Mouse (Mus musculus) neural tube, embryonic 14.5 days (tissue): ENCODE measurements around the gene Edaradd. TPM values are rescaled to one million over a fixed set of nuclear protein-coding genes. Genes with fewer than 3 reads are reported as not detected.
A peak's percentile ranks its signal among the peaks of the same experiment; 100 is the strongest.
"Not testable (repeated sequence)": the region's sequence is repeated elsewhere in the genome, so short reads cannot be mapped to it uniquely, and the experiment has no call there.

Experiments
- ATAC-seq: fragments of 200-750 bp; cut with Nextera tagmentation; 2 replicates; pipeline ENCODE4 v1.8.0; 2017; ENCODE audit warnings: low read depth, mild to moderate bottlenecking, moderate TSS enrichment, moderate library complexity
- H3K27ac ChIP-seq: fragments of 300-500 bp; sonication (generic); 2 replicates; pipeline ENCODE4 v1.5.1; 2014; ENCODE audit warnings: low read depth, mild to moderate bottlenecking, control low read depth, low read length, moderate library complexity, mixed read lengths
- H3K27me3 ChIP-seq: fragments of 300-500 bp; sonication (generic); 2 replicates; pipeline ENCODE4 v1.6.1; 2014; ENCODE audit warnings: low read length; ENCODE audit not compliant: control insufficient read depth, insufficient read depth
- H3K36me3 ChIP-seq: fragments of 300-500 bp; sonication (generic); 2 replicates; pipeline ENCODE4 v1.6.1; 2014; ENCODE audit warnings: low read length, mixed read lengths; ENCODE audit not compliant: control insufficient read depth, insufficient read depth
- H3K4me1 ChIP-seq: fragments of 300-500 bp; sonication (generic); 2 replicates; pipeline ENCODE4 v1.6.1; 2014; ENCODE audit warnings: low read length; ENCODE audit not compliant: control insufficient read depth, insufficient read depth
- H3K4me2 ChIP-seq: fragments of 300-500 bp; sonication (generic); 2 replicates; pipeline ENCODE4 v1.6.1; 2014; ENCODE audit warnings: mild to moderate bottlenecking, low read depth, low read length, control low read depth
- H3K4me3 ChIP-seq: fragments of 300-500 bp; sonication (generic); 2 replicates; pipeline ENCODE4 v1.5.1; 2014; ENCODE audit warnings: low read depth, low read length, control low read depth, mixed read lengths
- H3K9ac ChIP-seq: fragments of 300-500 bp; sonication (generic); replicated peaks from 2 replicates; pipeline ENCODE4 v1.6.1; 2014; ENCODE audit warnings: low read depth, mild to moderate bottlenecking, control low read depth, low read length, mixed read lengths
- H3K9me3 ChIP-seq: fragments of 300-500 bp; sonication (generic); 2 replicates; pipeline ENCODE4 v1.6.1; 2016; ENCODE audit warnings: low read length; ENCODE audit not compliant: control insufficient read depth
- WGBS: fragments of 180-500 bp; shearing (Covaris S2); extraction: QIAGEN DNeasy Blood & Tissue Kit; methylation state at CpG from one replicate; pipeline ENCODE4 v1.1.7; 2014; 5-methylcytosine and 5-hydroxymethylcytosine counted together
- polyA plus RNA-seq: library from polyadenylated mRNA; unstranded; fragments of >200 nt; fragmentation: Nextera tagmentation; extraction: Ambion mirVana; gene quantifications from 2 replicates; pipeline ENCODE4 v1.2.1, GENCODE M21; 2014

Gene Edaradd
- polyA plus RNA-seq, 1 experiment from 2014 or later = 1.6 TPM

DNA sequence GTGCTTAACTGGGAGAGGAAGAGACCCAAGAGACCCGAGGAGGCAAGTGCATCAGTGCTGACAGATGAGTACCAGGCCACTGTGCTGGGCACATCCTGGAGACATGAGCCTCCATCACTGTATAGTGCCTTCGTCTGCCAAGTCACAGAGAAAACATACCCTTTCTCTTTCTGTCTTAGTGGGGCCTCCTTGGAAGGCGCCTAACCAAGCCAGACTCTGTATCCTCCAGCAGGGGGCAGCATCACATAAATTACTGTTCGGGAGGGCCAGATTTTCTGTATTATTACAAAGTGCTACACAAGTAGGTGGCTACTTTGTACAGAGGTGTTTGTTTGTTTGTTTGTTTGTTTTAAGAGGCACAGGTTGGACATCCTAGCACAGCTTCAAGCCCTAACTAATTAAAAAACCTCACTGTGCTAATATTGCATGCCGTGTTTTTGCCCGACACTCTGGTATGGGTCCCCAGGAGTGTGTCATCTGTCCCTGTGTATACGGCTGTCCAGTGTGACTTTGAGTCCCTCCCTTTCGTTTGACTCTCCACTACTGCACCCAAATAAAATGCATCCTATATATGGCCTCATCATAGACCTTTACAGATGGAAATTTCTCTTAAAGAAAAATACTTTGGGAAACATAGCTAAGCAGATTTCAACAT, 46.4 kb downstream of the Edaradd start:
- Histone ChIP-seq H3K36me3 (no peaks in the 10 kb centered on the region), H3K9ac (no peak overlapping the region), H3K9me3 (no peaks in the 10 kb centered on the region), H3K27me3 (no peaks in the 10 kb centered on the region), H3K27ac (no peak overlapping the region), H3K4me3 (no peak overlapping the region), H3K4me2 (no peak overlapping the region), H3K4me1 (no peaks in the 10 kb centered on the region)
- 42% methylated on average over 8 of the region's 8 CpGs for WGBS
- peak; percentile 86 for ATAC-seq

DNA sequence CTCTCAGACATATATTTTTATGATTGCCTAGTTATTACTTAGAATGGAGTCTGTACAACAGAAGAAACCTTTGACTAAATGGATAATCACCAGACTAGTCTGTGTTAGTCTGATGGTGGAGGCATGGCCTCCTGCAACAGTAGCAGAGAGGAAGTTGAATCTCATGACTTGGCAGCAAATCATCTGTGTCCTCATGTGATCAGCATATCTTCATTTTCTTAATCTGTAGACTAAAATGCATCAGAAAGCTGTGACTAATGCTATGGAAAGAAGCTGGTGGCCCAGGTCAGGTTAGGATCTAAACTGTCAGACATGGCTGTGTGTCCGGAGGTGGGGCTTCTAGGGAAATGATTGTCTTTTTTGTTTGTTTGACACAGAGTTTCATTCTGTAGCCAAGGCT, 51.8 kb downstream of the Edaradd start:
- Histone ChIP-seq H3K36me3 (no peaks in the 10 kb centered on the region), H3K9me3 (no peaks in the 10 kb centered on the region), H3K4me2 (no peak overlapping the region), H3K4me3 (no peak overlapping the region), H3K4me1 (no peaks in the 10 kb centered on the region), H3K27me3 (no peaks in the 10 kb centered on the region), H3K9ac (no peak overlapping the region), H3K27ac (no peak overlapping the region)
- WGBS = 89% methylated on average over 1 of the region's 1 CpGs
- no peak for ATAC-seq

DNA sequence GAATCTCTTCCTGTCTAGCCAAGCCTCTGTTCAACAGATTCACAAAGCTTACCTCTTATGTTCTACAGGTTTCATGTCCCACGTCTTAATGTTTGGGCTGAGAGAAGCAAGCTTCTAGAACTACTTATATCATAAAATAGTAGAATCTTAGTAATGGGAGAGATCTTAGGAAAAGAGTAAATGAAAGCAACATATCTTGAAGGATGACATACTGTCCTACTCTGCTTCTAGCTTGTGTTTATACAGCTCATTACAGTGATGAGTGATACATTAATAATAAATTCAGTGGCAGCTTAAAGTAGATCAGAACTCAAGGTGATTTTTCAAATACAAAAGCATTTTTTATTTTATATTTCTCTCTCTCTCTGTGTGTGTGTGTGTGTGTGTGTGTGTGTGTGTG, 55.4 kb downstream of the Edaradd start, which contains the start of gene Lgals8:
Gene Lgals8, minus strand, starts transcription at position 101 of the 400 bp plus-strand sequence.
- 89% methylated on average over 1 of the region's 1 CpGs for WGBS
- H3K36me3 ChIP-seq = no peaks in the 10 kb centered on the region
- no peak within 1 kb of the TSS for H3K4me2 ChIP-seq
- H3K27me3 ChIP-seq = no peaks in the 10 kb centered on the region
- 0 out of 2 replicates have a peak, but pooled peaks cover 2% of the 10 kb centered on the region for H3K4me1 ChIP-seq
- H3K27ac ChIP-seq = no peak within 1 kb of the TSS
- no peak within 1 kb of the TSS for H3K4me3 ChIP-seq
- no peak within 1 kb of the TSS for H3K9ac ChIP-seq
- no peak for ATAC-seq
- H3K9me3 ChIP-seq = no peaks in the 10 kb centered on the region

DNA sequence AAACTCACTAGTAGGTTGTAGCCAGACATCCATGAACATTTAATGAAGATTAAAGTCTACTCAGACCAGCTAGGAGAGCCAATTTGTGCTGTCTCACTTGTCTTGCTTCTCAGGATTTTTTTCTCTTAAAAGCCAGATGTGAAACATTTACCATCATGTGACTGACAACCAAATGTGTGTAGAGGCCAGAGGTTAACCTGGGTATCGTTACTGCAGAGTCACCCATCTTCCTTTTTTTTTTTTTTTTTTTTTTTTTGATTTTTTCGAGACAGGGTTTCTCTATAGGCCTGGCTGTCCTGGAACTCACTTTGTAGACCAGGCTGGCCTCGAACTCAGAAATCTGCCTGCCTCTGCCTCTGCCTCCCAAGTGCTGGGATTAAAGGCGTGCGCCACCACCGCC, 56.1 kb downstream of the Edaradd start:
- not testable (repeated sequence) for ATAC-seq, H3K4me3 ChIP-seq, H3K4me2 ChIP-seq, H3K27me3 ChIP-seq, H3K9me3 ChIP-seq, H3K36me3 ChIP-seq, H3K9ac ChIP-seq, H3K4me1 ChIP-seq, H3K27ac ChIP-seq
- WGBS = 83% methylated on average over 6 of the region's 6 CpGs

DNA sequence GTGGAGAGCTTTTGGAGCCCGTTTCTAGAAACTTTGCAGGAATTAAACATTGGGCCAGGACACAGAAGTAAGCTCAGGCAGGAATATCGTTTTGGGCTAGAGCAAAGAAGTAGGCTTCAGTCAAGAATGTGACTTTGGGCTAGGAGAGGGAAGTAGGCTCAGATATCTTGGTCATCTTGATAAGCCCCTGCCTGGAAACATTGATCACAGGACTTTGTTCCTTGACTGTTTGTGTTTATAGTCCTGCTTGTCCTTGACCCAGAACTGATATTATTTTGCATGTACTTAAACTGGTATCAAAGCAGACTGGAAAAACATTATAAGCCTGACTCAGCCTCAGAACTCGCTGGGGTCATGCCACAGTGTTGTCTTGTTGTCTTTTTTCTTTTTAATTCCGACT, 57.6 kb downstream of the Edaradd start:
- no peak overlapping the region for H3K4me3 ChIP-seq
- H3K4me2 ChIP-seq = no peak overlapping the region
- no peaks in the 10 kb centered on the region for H3K36me3 ChIP-seq
- no peaks in the 10 kb centered on the region for H3K9me3 ChIP-seq
- H3K27ac ChIP-seq = no peak overlapping the region
- 0 out of 2 replicates have a peak, but pooled peaks cover 3% of the 10 kb centered on the region for H3K4me1 ChIP-seq
- H3K9ac ChIP-seq = no peak overlapping the region
- 84% methylated on average over 4 of the region's 4 CpGs for WGBS
- ATAC-seq = no peak
- no peaks in the 10 kb centered on the region for H3K27me3 ChIP-seq

DNA sequence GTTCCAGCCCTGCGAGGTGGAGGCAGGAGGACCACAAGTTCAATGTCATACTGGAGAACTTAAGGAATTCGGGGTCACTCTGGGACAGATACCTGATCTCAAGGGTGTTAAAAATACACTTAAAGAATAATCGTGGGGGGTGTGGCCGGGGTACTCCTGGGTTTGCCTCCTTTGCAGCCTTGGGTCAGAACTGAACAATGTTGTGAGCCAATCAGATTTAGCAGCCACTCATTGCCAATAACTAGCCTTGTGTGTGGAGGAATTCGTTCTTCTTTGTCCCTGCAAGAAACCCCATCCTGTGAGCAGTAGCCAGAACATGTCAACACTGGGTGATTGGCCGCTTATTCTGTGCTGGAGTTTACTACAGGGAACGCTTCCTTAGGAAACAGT, 58.5 kb downstream of the Edaradd start:
- ATAC-seq = peak; percentile 39
- Histone ChIP-seq H3K9me3 (no peaks in the 10 kb centered on the region), H3K4me3 (peak overlapping the region; percentile 71), H3K4me1 (0 out of 2 replicates have a peak, but pooled peaks cover 3% of the 10 kb centered on the region), H3K4me2 (peak overlapping the region; percentile 72), H3K9ac (peak overlapping the region; percentile 55), H3K36me3 (no peaks in the 10 kb centered on the region), H3K27ac (no peak overlapping the region), H3K27me3 (no peaks in the 10 kb centered on the region)
- 4% methylated on average over 7 of the region's 7 CpGs for WGBS

DNA sequence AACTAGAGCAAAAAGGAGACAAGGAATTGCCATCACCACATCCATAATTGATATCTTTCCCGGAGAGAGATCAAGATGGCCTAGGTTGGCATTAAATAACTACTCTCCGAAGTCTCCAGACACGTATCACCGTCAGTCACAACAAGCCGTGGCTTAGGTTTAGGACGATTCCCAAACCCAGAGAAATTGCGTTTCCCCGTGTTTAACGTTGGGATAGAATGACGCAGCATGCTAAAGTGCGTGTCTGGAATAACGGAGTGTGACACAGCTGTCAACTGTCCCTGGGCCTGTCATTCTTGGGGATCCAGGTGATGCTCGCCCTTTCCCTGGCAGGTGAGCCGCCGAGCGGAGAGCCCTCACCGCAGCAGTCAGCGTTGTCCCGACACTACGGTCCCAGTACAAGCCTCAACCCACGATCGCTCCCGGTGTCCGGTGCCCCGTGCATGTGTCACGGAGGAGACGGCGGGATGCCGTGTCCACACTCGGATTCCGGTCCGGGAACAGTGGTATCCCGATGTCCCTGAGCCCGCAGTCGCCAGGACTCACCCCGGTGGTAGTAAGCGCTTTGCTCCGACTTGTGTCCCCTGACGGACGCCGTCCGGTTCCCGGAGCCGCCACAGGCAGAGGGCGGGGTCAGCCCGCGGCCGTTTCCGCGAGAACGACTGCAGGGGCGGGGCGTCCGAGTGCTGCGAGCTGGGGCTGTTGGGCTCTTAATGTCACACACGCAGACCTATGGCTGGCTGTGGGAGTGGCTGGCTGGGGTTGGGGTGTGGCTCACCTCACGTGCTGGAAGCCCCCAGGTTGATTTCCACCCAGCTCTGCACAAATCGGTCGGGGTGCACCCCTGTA, 59.1 kb downstream of the Edaradd start:
- Histone ChIP-seq H3K9me3 (no peaks in the 10 kb centered on the region), H3K27ac (peak overlapping the region; percentile 66), H3K36me3 (no peaks in the 10 kb centered on the region), H3K9ac (peak overlapping the region; percentile 55), H3K27me3 (no peaks in the 10 kb centered on the region), H3K4me1 (0 out of 2 replicates have a peak, but pooled peaks cover 3% of the 10 kb centered on the region), H3K4me2 (peak overlapping the region; percentile 72), H3K4me3 (peak overlapping the region; percentile 71)
- under 1% methylated on average over 59 of the region's 59 CpGs for WGBS
- peak; percentile 96 for ATAC-seq

DNA sequence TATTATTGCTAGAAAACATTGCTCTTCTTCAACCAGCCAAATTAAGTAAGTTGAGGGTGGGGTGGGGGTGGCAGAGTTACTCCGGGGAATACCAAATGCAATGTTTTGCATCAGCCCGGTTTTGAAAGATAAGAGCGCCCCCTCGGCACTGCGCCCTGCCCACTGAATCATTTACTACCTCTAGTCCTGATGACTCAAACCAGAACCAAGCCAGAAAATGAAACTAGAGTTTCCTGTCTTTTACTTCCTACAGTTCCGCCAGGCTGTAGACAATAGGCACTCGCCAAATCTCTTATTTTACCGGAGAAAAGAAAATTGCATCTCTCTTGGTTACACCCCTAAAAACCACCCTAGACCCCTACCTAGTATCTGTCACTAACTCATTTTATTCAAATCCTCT, 59.8 kb downstream of the Edaradd start:
- Histone ChIP-seq H3K27me3 (no peaks in the 10 kb centered on the region), H3K4me1 (0 out of 2 replicates have a peak, but pooled peaks cover 3% of the 10 kb centered on the region), H3K4me3 (peak overlapping the region; percentile 71), H3K27ac (peak overlapping the region; percentile 66), H3K36me3 (no peaks in the 10 kb centered on the region), H3K4me2 (peak overlapping the region; percentile 72), H3K9ac (peak overlapping the region; percentile 55), H3K9me3 (no peaks in the 10 kb centered on the region)
- ATAC-seq = peak; percentile 12; the same call in 1 of the 2 replicates
- 8% methylated on average over 8 of the region's 8 CpGs for whole genome bisulfite sequencing

DNA sequence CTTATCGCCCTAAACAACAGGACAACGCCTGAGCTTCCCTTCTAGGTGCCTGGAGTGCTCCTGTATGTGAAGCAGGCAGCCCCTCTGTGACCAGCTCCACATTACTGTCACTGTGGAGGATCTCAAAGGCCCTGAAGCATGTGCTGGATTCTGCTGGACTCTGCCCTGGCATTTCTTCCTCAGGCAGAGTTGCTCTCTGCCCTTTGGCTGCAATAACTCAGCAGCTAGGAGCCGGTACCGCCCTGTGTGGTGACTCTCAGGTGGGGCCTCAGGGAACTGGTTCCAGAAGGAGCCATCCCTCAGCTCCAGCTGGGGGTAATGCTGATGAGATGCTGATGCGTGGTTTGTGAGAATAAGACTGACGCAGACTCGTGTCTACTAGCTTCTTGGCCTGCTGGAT, 63.5 kb downstream of the Edaradd start:
- WGBS = 83% methylated on average over 7 of the region's 7 CpGs
- Histone ChIP-seq H3K9ac (no peak overlapping the region), H3K9me3 (no peaks in the 10 kb centered on the region), H3K36me3 (0 out of 2 replicates have a peak, but pooled peaks cover 3% of the 10 kb centered on the region), H3K27ac (no peak overlapping the region), H3K4me1 (0 out of 2 replicates have a peak, but pooled peaks cover 3% of the 10 kb centered on the region), H3K4me3 (no peak overlapping the region), H3K4me2 (no peak overlapping the region), H3K27me3 (no peaks in the 10 kb centered on the region)
- no peak for ATAC-seq
